ENCODE assay signal across 12 mouse cellular contexts in genomic region chr2:90526971-90527370, GRCm38 (mm10). TPM values are rescaled to one million over a fixed set of nuclear protein-coding genes. Genes with fewer than 3 reads are reported as not detected.
DNase-seq lines count a peak whose midpoint lies in the region; ATAC-seq lines count a peak whose summit lies in the region.
"Had no signal": no experiment of that assay in that cellular context is flagged by ENCODE, and none has a peak within 500 bp of the region (broad histone marks: within the 10 kb centered on the region; RNA-seq: fewer than 3 reads in every experiment).

No protein-coding gene starts in this region.

- H3K27me3 ChIP-seq in heart, embryonic 16.5 days (ENCODE audit: control insufficient read depth, insufficient read depth, low read length) = no peaks in the 10 kb centered on the region
- H3K27me3 ChIP-seq in forebrain, embryonic 15.5 days = no peaks in the 10 kb centered on the region
- H3K27me3 ChIP-seq in midbrain, embryonic 12.5 days = no peaks in the 10 kb centered on the region

- intact Hi-C loops in heart, postnatal 36 days (cut with DNase I) = no loop called here

- no peak for ATAC-seq in heart, embryonic 16.5 days (replicated peaks; ENCODE audit: extremely low read depth, insufficient read depth, low FRiP score)
- ATAC-seq in forebrain, embryonic 15.5 days (replicated peaks) = peak; percentile 57; the same call in 1 of the 2 replicates
- ATAC-seq in midbrain, embryonic 12.5 days (ENCODE audit: low FRiP score, low read depth) = no peak
- ATAC-seq: liver, postnatal 0 days had no signal

- H3K4me3 ChIP-seq in heart, embryonic 16.5 days (ENCODE audit: low read length) = no peak overlapping the region
- no peak overlapping the region for H3K4me3 ChIP-seq in forebrain, embryonic 15.5 days
- H3K4me3 ChIP-seq in midbrain, embryonic 12.5 days = no peak overlapping the region
- H3K4me3 ChIP-seq: erythroblast, embryonic 14.5 days had no signal

- no peaks in the 10 kb centered on the region for H3K4me1 ChIP-seq in heart, embryonic 16.5 days (ENCODE audit: control insufficient read depth, insufficient read depth, low read length)
- peaks cover 20% of the 10 kb centered on the region for H3K4me1 ChIP-seq in forebrain, embryonic 15.5 days
- peaks cover 18% of the 10 kb centered on the region for H3K4me1 ChIP-seq in midbrain, embryonic 12.5 days

- no peak for DNase-seq in heart, postnatal 36 days
- DNase-seq in brain, adult 2 months (ENCODE audit: low read depth, low spot score) = peak; percentile 33
- DNase-seq in spleen, adult 18-20 months = no peak
- DNase-seq in urinary bladder, adult 18-20 months (ENCODE audit: low spot score in 2 of 2) = no peak
- no peak for DNase-seq in layer of hippocampus, adult 9-11 months
- DNase-seq: liver, postnatal 0 days; thymus, adult 18-20 months had no signal

- H3K9me3 ChIP-seq in heart, embryonic 16.5 days (replicated peaks; ENCODE audit: control insufficient read depth, low read length) = no peaks in the 10 kb centered on the region
- no peaks in the 10 kb centered on the region for H3K9me3 ChIP-seq in forebrain, embryonic 15.5 days
- H3K9me3 ChIP-seq in midbrain, embryonic 12.5 days = no peaks in the 10 kb centered on the region

- H3K36me3 ChIP-seq in heart, embryonic 16.5 days (ENCODE audit: control insufficient read depth, insufficient read depth) = no peaks in the 10 kb centered on the region
- H3K36me3 ChIP-seq in forebrain, embryonic 15.5 days = no peaks in the 10 kb centered on the region
- H3K36me3 ChIP-seq in midbrain, embryonic 12.5 days = no peaks in the 10 kb centered on the region

- peak overlapping the region; percentile 26; the same call in 1 of the 2 replicates for H3K9ac ChIP-seq in heart, embryonic 16.5 days (ENCODE audit: low read length)
- no peak overlapping the region for H3K9ac ChIP-seq in forebrain, embryonic 15.5 days (replicated peaks)
- H3K9ac ChIP-seq in midbrain, embryonic 12.5 days (replicated peaks) = no peak overlapping the region
- H3K9ac ChIP-seq: liver, postnatal 0 days had no signal

- 69% methylated on average over 6 of the region's 6 CpGs for WGBS in heart, embryonic 16.5 days
- 18% methylated on average over 6 of the region's 6 CpGs for WGBS in forebrain, embryonic 15.5 days
- WGBS in midbrain, embryonic 12.5 days = 26% methylated on average over 6 of the region's 6 CpGs

- no peak overlapping the region; the same call in 1 of the 2 replicates for H3K4me2 ChIP-seq in heart, embryonic 16.5 days (ENCODE audit: low read depth, low read length)
- no peak overlapping the region for H3K4me2 ChIP-seq in forebrain, embryonic 15.5 days (replicated peaks)
- H3K4me2 ChIP-seq in midbrain, embryonic 12.5 days (replicated peaks) = peak overlapping the region; percentile 10; the same call in 1 of the 2 replicates
- H3K4me2 ChIP-seq: heart, embryonic 11.5 days had no signal

- H3K27ac ChIP-seq in heart, embryonic 16.5 days (ENCODE audit: low read length) = peak overlapping the region; percentile 31
- peak overlapping the region; percentile 50 for H3K27ac ChIP-seq in forebrain, embryonic 15.5 days (replicated peaks)
- H3K27ac ChIP-seq in midbrain, embryonic 12.5 days (replicated peaks) = peak overlapping the region; percentile 54

RNA-seq across cellular contexts. Expression of gene Ptprj, which starts 53.5 kb away (rescaled TPM):
- polyA plus RNA-seq in heart, embryonic 16.5 days (2015; fragmentation: Nextera tagmentation; extraction: Ambion mirVana) = 1.0 and 1.1 TPM in 2 replicates
- total RNA-seq in heart, postnatal 36 days (2021) = 10 to 100 TPM in 1 of 2 experiments, 1 to 10 TPM in 1; 8.3 to 10.5 TPM
- polyA plus RNA-seq in forebrain, embryonic 15.5 days (2015; fragmentation: Nextera tagmentation; extraction: Ambion mirVana) = 3.3 and 3.7 TPM in 2 replicates
- 2.5 and 3.0 TPM in 2 replicates for polyA plus RNA-seq in midbrain, embryonic 12.5 days (2016; fragmentation: Nextera tagmentation; extraction: Ambion mirVana)
- polyA plus RNA-seq: erythroblast, embryonic 14.5 days had no signal
